Mouse (Mus musculus) thymus, adult 2 months (tissue): ENCODE results near the gene Rab40c.

ENCODE experiments used
- CTCF ChIP-seq: fragments of 200-500 bp; IDR thresholded peaks from 2 replicates; pipeline ENCODE4 v1.5.1; 2012; ENCODE audit warnings: mild to moderate bottlenecking, control low read depth, low read length, moderate library complexity, borderline replicate concordance; ENCODE audit not compliant: control insufficient read depth, poor library complexity, insufficient read depth; ENCODE audit errors: extremely low read depth
- POLR2A ChIP-seq: fragments of 200-500 bp; IDR thresholded peaks from 2 replicates; pipeline ENCODE4 v1.6.1; 2012; ENCODE audit warnings: mild to moderate bottlenecking, low read length, control low read depth, moderate library complexity; ENCODE audit not compliant: control insufficient read depth, poor library complexity, insufficient read depth; ENCODE audit errors: extremely low read depth

DNA sequence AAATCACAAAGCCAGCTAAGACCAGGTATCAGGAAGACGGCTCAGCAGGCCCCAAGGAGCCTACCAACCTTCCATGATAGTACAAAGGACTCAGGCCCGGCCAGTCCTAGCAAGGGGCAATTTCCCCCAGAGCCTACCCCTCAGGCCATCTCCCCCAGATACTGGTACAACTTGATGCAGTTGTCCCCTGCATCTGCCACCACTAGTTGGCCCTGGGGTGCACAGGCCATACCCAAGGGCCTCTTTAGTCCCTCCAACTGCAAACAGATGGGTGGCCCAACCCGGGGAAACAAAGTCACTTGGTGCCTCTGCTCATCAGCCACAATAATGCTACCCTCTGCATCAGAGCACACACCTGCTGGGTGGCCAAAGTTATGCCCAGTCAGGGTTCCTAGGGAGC lies 23.7 kb upstream of the Rab40c start:
- TF ChIP-seq POLR2A (no peak), CTCF (no peak)
